Mouse (Mus musculus) lung, postnatal 10 days (tissue): ENCODE measurements around the gene Col9a2.
A peak's percentile ranks its signal among the peaks of the same experiment; 100 is the strongest.

ENCODE experiments used
- DNase-seq: peaks from one replicate; pipeline ENCODE4 v3.0.0; 2021

The Col9a2 gene

DNA sequence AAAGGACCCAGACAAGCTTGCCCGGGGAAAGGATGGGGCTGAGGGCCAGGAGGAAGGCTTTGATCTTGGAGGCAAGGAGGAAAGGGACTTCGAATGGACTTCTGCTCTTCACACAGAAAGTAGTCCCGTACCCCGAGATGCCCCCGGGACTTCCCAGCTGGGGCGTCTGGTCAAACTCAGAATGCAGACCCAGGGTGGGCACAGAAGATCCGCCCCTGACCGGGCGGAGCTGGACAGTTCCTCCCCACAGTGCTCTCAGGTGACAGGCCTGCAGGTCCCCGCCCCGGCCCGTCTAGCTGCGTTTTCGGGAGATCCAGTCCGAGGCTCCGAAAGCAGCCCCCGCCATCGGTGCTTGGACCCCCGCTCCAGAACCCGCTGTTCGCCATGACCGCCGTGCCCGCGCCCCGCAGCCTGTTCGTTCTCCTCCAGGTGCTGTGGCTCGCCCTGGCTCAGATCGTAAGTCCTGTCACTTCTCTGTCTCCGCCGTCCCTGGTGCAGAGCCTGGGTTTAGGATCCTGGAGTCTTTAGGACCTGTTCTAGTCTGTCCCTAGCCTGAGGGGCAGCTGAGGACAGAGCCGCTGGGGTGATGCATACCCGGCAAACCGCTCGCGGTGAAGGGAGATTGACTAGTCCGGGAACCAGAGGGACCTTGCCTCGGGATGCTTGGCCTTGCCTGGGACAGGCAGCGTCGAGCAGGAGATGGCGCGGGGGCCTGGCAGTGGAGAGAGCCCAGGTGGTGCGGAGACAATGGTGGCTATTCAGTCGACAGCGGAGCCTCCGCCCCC, at the start of gene Col9a2:
Gene Col9a2 (plus strand): TSS at position 55 of the 785 bp plus-strand sequence.
- peak; percentile 12 for DNase-seq

DNA sequence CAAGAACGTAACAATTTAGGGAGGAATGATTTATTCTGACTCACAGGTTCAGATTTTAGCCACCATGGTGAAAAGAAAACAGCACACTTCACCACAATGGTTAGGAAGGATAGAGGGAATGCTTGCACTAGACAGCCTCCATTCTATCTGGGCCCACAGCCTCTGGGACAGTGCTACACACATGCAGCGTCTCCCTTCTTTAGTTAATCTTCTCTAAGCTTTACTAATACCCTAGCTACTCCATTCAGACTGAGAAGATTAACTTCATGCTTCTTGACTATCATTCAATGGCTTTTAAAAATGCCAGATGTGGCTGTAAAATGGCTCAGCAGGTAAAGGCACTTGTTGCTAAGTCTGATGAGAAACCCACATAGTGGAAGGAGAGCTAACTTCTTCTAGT, 46.9 kb upstream of the Col9a2 start:
- DNase-seq, result no peak

DNA sequence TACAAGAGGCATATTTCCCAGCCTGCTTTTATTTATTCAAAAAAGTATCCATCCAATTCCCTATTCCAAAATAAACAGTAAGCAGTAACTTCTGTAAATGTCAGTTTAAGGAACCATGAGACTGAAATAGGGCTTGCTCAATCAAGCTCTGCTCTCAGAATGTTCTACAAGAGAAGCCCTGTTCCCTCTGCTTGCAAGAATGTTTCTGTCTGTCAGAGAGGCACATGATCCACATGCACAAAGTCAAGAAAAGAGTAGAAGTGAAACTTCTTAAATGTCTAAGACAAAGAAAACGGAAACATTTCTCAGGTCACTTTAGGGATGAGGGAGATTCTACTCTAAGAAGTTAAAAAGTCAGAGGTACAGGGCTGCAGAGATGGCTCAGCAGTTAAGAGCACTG, 46.2 kb upstream of the Col9a2 start:
- DNase-seq, result no peak

- DNase-seq, result peak; percentile 48
Measured at GRCm38 (mm10) chr4:120995911-120996310, 43.3 kb upstream of the Col9a2 start.

GRCm38 (mm10) chr4:121001042-121001441, 38.1 kb upstream of the Col9a2 start:
- DNase-seq, result no peak

GRCm38 (mm10) chr4:121001659-121002058, 37.5 kb upstream of the Col9a2 start:
- peak; percentile 34 for DNase-seq

GRCm38 (mm10) chr4:121002400-121003171, 36.6 kb upstream of the Col9a2 start:
- DNase-seq, result peak; percentile 69

GRCm38 (mm10) chr4:121003611-121004091, 35.5 kb upstream of the Col9a2 start:
- no peak for DNase-seq

GRCm38 (mm10) chr4:121004679-121005078, 34.5 kb upstream of the Col9a2 start:
- no peak for DNase-seq

DNA sequence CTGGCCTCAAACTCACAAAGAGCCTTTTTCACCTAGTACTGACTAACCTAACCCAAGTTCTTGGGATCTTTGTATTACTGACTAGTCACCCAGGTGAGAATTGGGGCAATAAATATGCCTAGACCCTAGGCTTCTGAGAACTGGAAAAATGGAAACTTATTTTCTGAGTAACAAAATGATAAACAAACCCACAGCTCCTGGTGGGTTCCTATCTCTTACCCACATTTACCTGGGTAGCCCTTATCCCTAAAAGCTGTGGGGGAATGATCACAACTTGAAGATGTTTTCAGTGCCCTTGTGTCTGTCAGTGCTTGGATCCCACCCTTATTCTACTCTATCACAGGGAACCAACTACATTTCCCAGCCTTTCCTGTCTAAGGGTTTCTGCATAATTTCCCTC, 32.2 kb upstream of the Col9a2 start:
- DNase-seq, result no peak

DNA sequence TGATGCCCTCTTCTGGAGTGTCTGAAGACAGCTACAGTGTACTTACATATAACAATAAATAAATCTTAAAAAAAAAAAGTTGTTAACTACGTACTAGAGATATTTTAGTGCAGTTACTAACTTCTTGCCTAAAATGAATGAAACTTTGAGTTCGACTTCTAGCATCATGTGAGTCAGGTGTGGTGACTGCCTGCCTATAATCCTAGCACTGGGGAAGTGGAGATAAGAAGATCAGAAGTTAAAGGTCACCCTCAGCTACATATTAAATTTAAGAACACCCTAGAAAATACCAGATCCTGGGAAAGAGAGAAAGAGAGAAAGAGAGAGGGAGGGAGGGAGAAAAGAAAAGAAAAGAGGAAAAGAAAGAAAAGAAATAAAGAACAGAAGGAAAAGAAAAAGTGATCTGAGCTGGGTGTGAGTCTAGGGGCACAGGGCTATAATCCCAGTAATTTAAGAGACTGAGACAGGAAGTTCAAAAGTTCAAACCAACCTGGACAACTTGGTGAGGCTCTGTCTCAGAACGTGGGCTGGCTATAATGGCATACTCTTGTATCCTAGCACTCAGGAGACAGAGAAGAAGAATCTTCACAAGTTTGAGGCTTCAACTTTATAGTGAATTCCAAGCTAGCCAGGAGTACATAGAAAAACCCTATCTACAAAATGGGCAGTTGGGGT, 31.0 kb upstream of the Col9a2 start:
- no peak for DNase-seq

DNA sequence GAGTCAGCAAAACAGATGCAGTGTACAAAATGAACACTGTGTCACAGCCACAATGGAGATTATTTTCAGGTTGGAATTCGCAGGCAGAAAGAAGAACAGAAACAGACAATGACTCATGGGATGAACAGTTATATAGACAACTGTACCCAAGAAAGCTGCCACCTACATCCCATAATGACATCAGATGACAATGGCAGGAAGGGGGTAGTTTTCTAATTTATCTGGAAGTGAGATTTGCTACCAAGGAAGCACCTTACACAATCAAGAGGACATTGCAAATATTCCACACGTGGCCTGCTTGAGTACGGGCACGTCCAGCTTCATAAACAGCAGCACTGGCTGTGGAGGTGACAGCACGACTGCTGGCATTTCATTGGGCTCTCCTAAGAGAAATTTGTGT, 30.0 kb upstream of the Col9a2 start:
- no peak for DNase-seq

GRCm38 (mm10) chr4:121010770-121011549, 28.2 kb upstream of the Col9a2 start:
- DNase-seq, result no peak

- DNase-seq, result no peak
Measured at GRCm38 (mm10) chr4:121014594-121015267, 24.5 kb upstream of the Col9a2 start.

- DNase-seq, result no peak
Measured at GRCm38 (mm10) chr4:121015268-121015659, 23.9 kb upstream of the Col9a2 start.

DNA sequence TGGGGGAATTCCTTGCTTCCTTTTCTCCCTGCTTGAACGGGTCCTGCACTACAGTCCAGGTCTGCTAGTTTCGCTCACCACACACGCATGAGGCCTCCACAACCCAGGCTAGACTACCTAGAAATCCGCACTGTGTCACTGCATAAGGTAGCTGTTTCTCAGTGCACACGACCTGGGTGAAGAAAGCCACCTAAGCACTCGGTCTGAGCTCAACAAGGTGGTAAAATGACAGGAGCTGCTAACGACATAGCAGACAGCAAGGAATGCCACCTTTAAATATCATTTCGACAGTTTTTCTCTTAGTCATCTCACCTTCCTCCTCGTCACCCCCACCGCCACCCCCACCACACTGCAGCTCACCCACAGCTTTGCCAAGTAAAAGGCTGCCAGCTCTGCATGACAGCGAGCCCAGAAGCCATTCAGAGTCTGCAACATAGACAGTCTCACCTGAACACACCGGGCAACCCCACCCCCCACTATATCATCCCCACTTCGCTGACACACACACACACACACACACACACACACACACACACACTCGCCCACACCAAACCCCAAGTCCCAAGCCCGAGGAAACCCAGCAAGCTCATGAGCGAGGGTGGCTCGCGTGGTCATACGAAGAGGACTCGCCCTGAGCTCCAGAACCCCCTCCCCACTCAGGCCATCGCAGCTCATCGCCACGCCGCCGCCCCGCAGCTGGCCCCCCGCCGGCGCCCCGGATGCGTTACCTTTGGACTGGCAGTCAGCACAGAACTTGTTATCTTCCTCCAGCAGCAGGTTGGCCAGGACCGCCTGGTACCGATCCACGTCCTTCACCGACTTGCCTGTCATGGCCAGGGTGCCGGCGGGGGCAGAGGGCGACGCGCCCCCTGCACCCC, 22.9 kb upstream of the Col9a2 start:
- DNase-seq, result no peak

GRCm38 (mm10) chr4:121016928-121017657, 22.1 kb upstream of the Col9a2 start, which contains the start of gene Smap2:
Gene Smap2 (minus strand): TSS chr4:121017247.
- peak; percentile 99 for DNase-seq

- no peak for DNase-seq
Measured at GRCm38 (mm10) chr4:121018250-121018649, 20.9 kb upstream of the Col9a2 start.

GRCm38 (mm10) chr4:121020040-121020790, 19.0 kb upstream of the Col9a2 start:
- DNase-seq, result no peak
